10 mouse cellular contexts compared by ENCODE assay signal in genomic region chr16:75961036-75961435, GRCm38 (mm10).
DNase-seq lines count a peak whose midpoint lies in the region; ATAC-seq and TF ChIP-seq lines count a peak whose summit lies in the region.
"Had no signal": no experiment of that assay in that cellular context is flagged by ENCODE, and none has a peak within 500 bp of the region (broad histone marks: within the 10 kb centered on the region; RNA-seq: fewer than 3 reads in every experiment).

No protein-coding gene starts in this region.

- H3K27ac ChIP-seq in hindbrain, postnatal 0 days, result no peak overlapping the region
- no peak overlapping the region for H3K27ac ChIP-seq in hindbrain, embryonic 16.5 days (ENCODE audit: low read depth, low read length)
- H3K27ac ChIP-seq in CH12.LX (ENCODE audit: insufficient read depth, low read depth), result no peak overlapping the region
- no peak overlapping the region for H3K27ac ChIP-seq in forebrain, embryonic 16.5 days (ENCODE audit: low read length)
- H3K27ac ChIP-seq: embryonic facial prominence, embryonic 13.5 days had no signal

- in situ Hi-C loops in CH12.LX (cut with MboI; ENCODE audit: low pct_ligation_motif_present, low pct_unique_long_range_greater_than_20kb, low sequenced_read_pairs), result no loop called here

- H3K9ac ChIP-seq in hindbrain, postnatal 0 days (replicated peaks; ENCODE audit: low read length), result no peak overlapping the region
- no peak overlapping the region for H3K9ac ChIP-seq in hindbrain, embryonic 16.5 days (ENCODE audit: low read depth, low read length)
- H3K9ac ChIP-seq in CH12.LX (ENCODE audit: insufficient read depth, low read depth), result no peak overlapping the region
- H3K9ac ChIP-seq in forebrain, embryonic 16.5 days (replicated peaks; ENCODE audit: low read depth, low read length), result no peak overlapping the region
- H3K9ac ChIP-seq: embryonic facial prominence, embryonic 13.5 days had no signal

- no peak for TF ChIP-seq POLR2A in CH12.LX (IDR thresholded peaks at IDR 0.05; ENCODE audit: low read depth, low read length)
- no peak for TF ChIP-seq POLR2A in lung, adult 2 months (IDR thresholded peaks at IDR 0.05; ENCODE audit: borderline replicate concordance, extremely low read depth, low read depth, low read length)

- no peaks in the 10 kb centered on the region for H3K36me3 ChIP-seq in hindbrain, postnatal 0 days (ENCODE audit: insufficient read depth, low read length)
- H3K36me3 ChIP-seq in hindbrain, embryonic 16.5 days (ENCODE audit: control insufficient read depth, insufficient read depth, low read length), result no peaks in the 10 kb centered on the region
- no peaks in the 10 kb centered on the region for H3K36me3 ChIP-seq in CH12.LX (replicated peaks in 1 of 2; ENCODE audit: control insufficient read depth in 1 of 2, insufficient read depth in 1 of 2, low read length in 1 of 2)
- H3K36me3 ChIP-seq in forebrain, embryonic 16.5 days (ENCODE audit: control insufficient read depth, insufficient read depth), result no peaks in the 10 kb centered on the region
- H3K36me3 ChIP-seq: embryonic facial prominence, embryonic 13.5 days had no signal

- dilution Hi-C loops in CH12.LX (cut with MboI; ENCODE audit: extremely low pct_ligation_motif_present, extremely low pct_unique_long_range_greater_than_20kb, low sequenced_read_pairs), result no loop called here

- no peaks in the 10 kb centered on the region for H3K9me3 ChIP-seq in hindbrain, postnatal 0 days (ENCODE audit: low read length)
- no peaks in the 10 kb centered on the region for H3K9me3 ChIP-seq in hindbrain, embryonic 16.5 days (ENCODE audit: control insufficient read depth, low read length)
- no peaks in the 10 kb centered on the region for H3K9me3 ChIP-seq in CH12.LX (replicated peaks; ENCODE audit: low read length)
- H3K9me3 ChIP-seq in forebrain, embryonic 16.5 days (ENCODE audit: control insufficient read depth, low read length), result no peaks in the 10 kb centered on the region
- H3K9me3 ChIP-seq: embryonic facial prominence, embryonic 13.5 days had no signal

- H3K79me2 ChIP-seq in CH12.LX (replicated peaks; ENCODE audit: control insufficient read depth, extremely low read depth, insufficient read depth, poor library complexity, severe bottlenecking), result no peaks in the 10 kb centered on the region

- 91% methylated on average over 7 of the region's 7 CpGs for WGBS in hindbrain, postnatal 0 days
- 92% methylated on average over 7 of the region's 7 CpGs for WGBS in hindbrain, embryonic 16.5 days
- WGBS in lung, adult 2 months, result 68% methylated on average over 7 of the region's 7 CpGs
- 96% methylated on average over 7 of the region's 7 CpGs for WGBS in forebrain, embryonic 16.5 days

- H3K4me1 ChIP-seq in hindbrain, postnatal 0 days (ENCODE audit: insufficient read depth, low read length), result no peaks in the 10 kb centered on the region
- no peaks in the 10 kb centered on the region for H3K4me1 ChIP-seq in hindbrain, embryonic 16.5 days (ENCODE audit: control insufficient read depth, insufficient read depth, low read depth, low read length)
- no peaks in the 10 kb centered on the region for H3K4me1 ChIP-seq in CH12.LX (ENCODE audit: control insufficient read depth in 1 of 2, insufficient read depth in 2 of 2)
- no peaks in the 10 kb centered on the region for H3K4me1 ChIP-seq in lung, adult 2 months (ENCODE audit: control insufficient read depth, insufficient read depth, low read length)
- H3K4me1 ChIP-seq in forebrain, embryonic 16.5 days (replicated peaks; ENCODE audit: control insufficient read depth, insufficient read depth, low read length), result no peaks in the 10 kb centered on the region
- H3K4me1 ChIP-seq: embryonic facial prominence, embryonic 13.5 days had no signal

- H3K27me3 ChIP-seq in hindbrain, postnatal 0 days (ENCODE audit: insufficient read depth, low read length), result no peaks in the 10 kb centered on the region
- no peaks in the 10 kb centered on the region for H3K27me3 ChIP-seq in hindbrain, embryonic 16.5 days (replicated peaks; ENCODE audit: control insufficient read depth, insufficient read depth, low read length)
- H3K27me3 ChIP-seq in CH12.LX (replicated peaks), result no peaks in the 10 kb centered on the region
- H3K27me3 ChIP-seq in forebrain, embryonic 16.5 days (replicated peaks; ENCODE audit: control insufficient read depth, insufficient read depth, low read length), result no peaks in the 10 kb centered on the region
- H3K27me3 ChIP-seq: embryonic facial prominence, embryonic 13.5 days had no signal

- TF ChIP-seq EP300 in CH12.LX (IDR thresholded peaks at IDR 0.05; ENCODE audit: low read length), result no peak

- TF ChIP-seq RAD21 in CH12.LX (IDR thresholded peaks at IDR 0.05; ENCODE audit: low read depth, low read length), result no peak

- DNase-seq in hindbrain, postnatal 0 days (ENCODE audit: low spot score), result peak; percentile 3
- no peak for DNase-seq in CH12.LX (ENCODE audit: extremely low read depth)
- DNase-seq in gastrocnemius, postnatal 25 days, result peak; percentile 29
- peak; percentile 10 for DNase-seq in lung, adult 2 months
- no peak for DNase-seq in thymus, postnatal 10 days (ENCODE audit: low spot score in 2 of 2)
- DNase-seq in adipocyte (ENCODE audit: low spot score), result no peak

- H3K4me2 ChIP-seq in hindbrain, postnatal 0 days (ENCODE audit: low read depth, low read length), result no peak overlapping the region
- H3K4me2 ChIP-seq in hindbrain, embryonic 16.5 days (ENCODE audit: low read length), result no peak overlapping the region
- H3K4me2 ChIP-seq in CH12.LX (ENCODE audit: insufficient read depth, low read depth, poor library complexity, severe bottlenecking), result peak overlapping the region; percentile 4; the same call in 1 of the 2 replicates
- no peak overlapping the region for H3K4me2 ChIP-seq in forebrain, embryonic 16.5 days (ENCODE audit: low read length)
- H3K4me2 ChIP-seq: embryonic facial prominence, embryonic 13.5 days had no signal

- no peak for TF ChIP-seq CTCF in hindbrain, postnatal 0 days (IDR thresholded peaks at IDR 0.05; ENCODE audit: low read depth)
- TF ChIP-seq CTCF in CH12.LX (conservative IDR thresholded peaks at IDR 0.05 in 1 of 2, IDR thresholded peaks at IDR 0.05 in 1 of 2; ENCODE audit: low read depth in 2 of 2, low read length in 2 of 2), result no peak
- TF ChIP-seq CTCF in lung, adult 2 months (IDR thresholded peaks at IDR 0.05; ENCODE audit: insufficient read depth, low read length), result no peak

- H3K4me3 ChIP-seq in hindbrain, postnatal 0 days (ENCODE audit: low read length), result no peak overlapping the region
- H3K4me3 ChIP-seq in hindbrain, embryonic 16.5 days (ENCODE audit: low read length), result no peak overlapping the region
- H3K4me3 ChIP-seq in CH12.LX (replicated peaks in 1 of 3; ENCODE audit: low read depth in 2 of 3, low read length in 2 of 3, poor library complexity in 1 of 3), result no peak overlapping the region
- H3K4me3 ChIP-seq in lung, adult 2 months (replicated peaks; ENCODE audit: extremely low read depth, low read depth, low read length), result no peak overlapping the region
- H3K4me3 ChIP-seq in forebrain, embryonic 16.5 days (replicated peaks; ENCODE audit: low read length), result no peak overlapping the region
- H3K4me3 ChIP-seq: embryonic facial prominence, embryonic 13.5 days; myocyte had no signal

- no peak for ATAC-seq in hindbrain, postnatal 0 days
- ATAC-seq in hindbrain, embryonic 16.5 days, result no peak
- ATAC-seq in forebrain, embryonic 16.5 days, result no peak

TF ChIP-seq in CH12.LX, 34 proteins besides CTCF, POLR2A, EP300 and RAD21:
- TF ChIP-seq SIN3A (IDR thresholded peaks at IDR 0.05; ENCODE audit: low read length) (no peak), JUND (conservative IDR thresholded peaks at IDR 0.05; ENCODE audit: low read depth, low read length) (no peak), UBTF (IDR thresholded peaks at IDR 0.05; ENCODE audit: low read depth, low read length) (no peak), ZKSCAN1 (IDR thresholded peaks at IDR 0.05; ENCODE audit: borderline replicate concordance, low read depth, low read length) (no peak), CHD2 (IDR thresholded peaks at IDR 0.05; ENCODE audit: low read length) (no peak), GABPA (IDR thresholded peaks at IDR 0.05; ENCODE audit: insufficient replicate concordance, low read depth, low read length) (no peak), MXI1 (IDR thresholded peaks at IDR 0.05; ENCODE audit: low read depth, low read length) (no peak), USF2 (conservative IDR thresholded peaks at IDR 0.05; ENCODE audit: low read depth, low read length) (no peak), NRF1 (IDR thresholded peaks at IDR 0.05; ENCODE audit: low read depth, low read length) (no peak), MAX (IDR thresholded peaks at IDR 0.05; ENCODE audit: low read length) (no peak)

Comparison
In these comparisons a context has a peak if more than half of its experiments do, and no peak if none do; other contexts are left out.
1. DNase-seq: peak in hindbrain, postnatal 0 days (single experiment), gastrocnemius, postnatal 25 days (single experiment) and lung, adult 2 months (single experiment); none in CH12.LX (single experiment), thymus, postnatal 10 days (0 of 2) and adipocyte (single experiment).